Mouse (Mus musculus): Measurements from ENCODE around the gene Platr17. TPM values are rescaled to one million over a fixed set of nuclear protein-coding genes. Genes with fewer than 3 reads are reported as not detected.
A peak's percentile ranks its signal among the peaks of the same experiment; 100 is the strongest.

Gene Platr17
- polyA plus RNA-seq, 1 experiment from 2014 or later: 0.51 TPM

GRCm38 (mm10) chr17:33916294-33916693 lies 11.4 kb downstream of the Platr17 start:
- H3K4me3 ChIP-seq: peak overlapping the region; percentile 74
- 4% methylated on average over 16 of the region's 20 CpGs for WGBS (ENCODE audit: insufficient replicate concordance)
- ATAC-seq: no peak
- peak overlapping the region; percentile 87 for H3K27ac ChIP-seq
- no peaks in the 10 kb centered on the region for H3K27me3 ChIP-seq (replicated peaks)
- H3K9me3 ChIP-seq (replicated peaks): peaks cover 18% of the 10 kb centered on the region
- H3K4me1 ChIP-seq: peaks cover 66% of the 10 kb centered on the region
- H3K9ac ChIP-seq: peak overlapping the region; percentile 82
- peaks cover 59% of the 10 kb centered on the region for H3K36me3 ChIP-seq
- H3K4me2 ChIP-seq: peak overlapping the region; percentile 97

GRCm38 (mm10) chr17:33916847-33917655 lies 12.1 kb downstream of the Platr17 start:
- H3K4me1 ChIP-seq: peaks cover 70% of the 10 kb centered on the region
- WGBS (ENCODE audit: insufficient replicate concordance): 80% methylated on average over 31 of the region's 31 CpGs
- peak overlapping the region; percentile 97 for H3K4me2 ChIP-seq
- H3K9ac ChIP-seq: peak overlapping the region; percentile 82
- peaks cover 18% of the 10 kb centered on the region for H3K9me3 ChIP-seq (replicated peaks)
- no peaks in the 10 kb centered on the region for H3K27me3 ChIP-seq (replicated peaks)
- no peak for ATAC-seq
- H3K27ac ChIP-seq: peak overlapping the region; percentile 91
- peaks cover 51% of the 10 kb centered on the region for H3K36me3 ChIP-seq
- H3K4me3 ChIP-seq: peak overlapping the region; percentile 74

- Histone ChIP-seq H3K4me3 (peak overlapping the region; percentile 78; the same call in 1 of the 2 replicates), H3K9ac (no peak overlapping the region), H3K9me3 (replicated peaks) (peaks cover 18% of the 10 kb centered on the region), H3K27ac (peak overlapping the region; percentile 91), H3K4me1 (peaks cover 70% of the 10 kb centered on the region), H3K36me3 (peaks cover 44% of the 10 kb centered on the region), H3K27me3 (replicated peaks) (no peaks in the 10 kb centered on the region), H3K4me2 (peak overlapping the region; percentile 97)
- 82% methylated on average over 18 of the region's 18 CpGs for WGBS (ENCODE audit: insufficient replicate concordance)
- ATAC-seq: no peak
These were observed 12.8 kb downstream of the Platr17 start for GRCm38 (mm10) chr17:33917656-33918292.

GRCm38 (mm10) chr17:33918293-33919203 lies 13.6 kb downstream of the Platr17 start:
- peaks cover 67% of the 10 kb centered on the region for H3K4me1 ChIP-seq
- peak overlapping the region; percentile 84 for H3K9ac ChIP-seq
- H3K27ac ChIP-seq: peak overlapping the region; percentile 91
- H3K4me2 ChIP-seq: peak overlapping the region; percentile 97
- no peaks in the 10 kb centered on the region for H3K27me3 ChIP-seq (replicated peaks)
- peak overlapping the region; percentile 78 for H3K4me3 ChIP-seq
- WGBS (ENCODE audit: insufficient replicate concordance): 46% methylated on average over 37 of the region's 37 CpGs
- H3K9me3 ChIP-seq (replicated peaks): peaks cover 18% of the 10 kb centered on the region
- 0 out of 2 replicates have a peak, but pooled peaks have one; percentile 4 for ATAC-seq
- peaks cover 36% of the 10 kb centered on the region for H3K36me3 ChIP-seq

GRCm38 (mm10) chr17:33919351-33920281 lies 14.7 kb downstream of the Platr17 start:
- Histone ChIP-seq H3K4me3 (peak overlapping the region; percentile 78), H3K27me3 (replicated peaks) (no peaks in the 10 kb centered on the region), H3K9ac (peak overlapping the region; percentile 84), H3K4me2 (peak overlapping the region; percentile 97), H3K27ac (peak overlapping the region; percentile 91), H3K36me3 (peaks cover 26% of the 10 kb centered on the region), H3K9me3 (replicated peaks) (peaks cover 18% of the 10 kb centered on the region), H3K4me1 (peaks cover 68% of the 10 kb centered on the region)
- WGBS (ENCODE audit: insufficient replicate concordance): under 1% methylated on average over 52 of the region's 52 CpGs
- peak; percentile 76 for ATAC-seq

GRCm38 (mm10) chr17:33920282-33921097 lies 15.6 kb downstream of the Platr17 start:
- H3K4me1 ChIP-seq: peaks cover 68% of the 10 kb centered on the region
- peak overlapping the region; percentile 78 for H3K4me3 ChIP-seq
- H3K4me2 ChIP-seq: peak overlapping the region; percentile 97
- peaks cover 18% of the 10 kb centered on the region for H3K9me3 ChIP-seq (replicated peaks)
- ATAC-seq: peak; percentile 28
- H3K36me3 ChIP-seq: peaks cover 26% of the 10 kb centered on the region
- H3K9ac ChIP-seq: peak overlapping the region; percentile 84
- WGBS (ENCODE audit: insufficient replicate concordance): under 1% methylated on average over 36 of the region's 36 CpGs
- H3K27ac ChIP-seq: peak overlapping the region; percentile 91
- no peaks in the 10 kb centered on the region for H3K27me3 ChIP-seq (replicated peaks)

GRCm38 (mm10) chr17:33921361-33921760 lies 16.4 kb downstream of the Platr17 start:
- H3K4me3 ChIP-seq: no peak overlapping the region; the same call in 1 of the 2 replicates
- H3K4me1 ChIP-seq: peaks cover 76% of the 10 kb centered on the region

GRCm38 (mm10) chr17:33924577-33925283 lies 19.8 kb downstream of the Platr17 start:
- WGBS (ENCODE audit: insufficient replicate concordance): 69% methylated on average over 10 of the region's 10 CpGs
- Histone ChIP-seq H3K4me1 (peaks cover 64% of the 10 kb centered on the region), H3K9me3 (replicated peaks) (no peaks in the 10 kb centered on the region), H3K27ac (peak overlapping the region; percentile 70), H3K36me3 (peaks cover 30% of the 10 kb centered on the region), H3K27me3 (replicated peaks) (no peaks in the 10 kb centered on the region), H3K9ac (0 out of 2 replicates have a peak overlapping the region, but pooled peaks have one; percentile 24), H3K4me3 (no peak overlapping the region), H3K4me2 (peak overlapping the region; percentile 37)
- ATAC-seq: peak; percentile 35

More at GRCm38 (mm10) chr17:33921361-33921760, 16.4 kb downstream of the Platr17 start:
- peak overlapping the region; percentile 97; the same call in 1 of the 2 replicates for H3K4me2 ChIP-seq
- H3K27ac ChIP-seq: 0 out of 2 replicates have a peak overlapping the region, but pooled peaks have one; percentile 13
- H3K9me3 ChIP-seq (replicated peaks): peaks cover 18% of the 10 kb centered on the region
- H3K27me3 ChIP-seq (replicated peaks): no peaks in the 10 kb centered on the region
- ATAC-seq: no peak
- WGBS (ENCODE audit: insufficient replicate concordance): 76% methylated on average over 7 of the region's 7 CpGs
- H3K36me3 ChIP-seq: peaks cover 35% of the 10 kb centered on the region
- no peak overlapping the region; the same call in 1 of the 2 replicates for H3K9ac ChIP-seq

- no peaks in the 10 kb centered on the region for H3K9me3 ChIP-seq (replicated peaks)
- 84% methylated on average over 21 of the region's 21 CpGs for WGBS (ENCODE audit: insufficient replicate concordance)
These were observed 20.6 kb downstream of the Platr17 start for GRCm38 (mm10) chr17:33925406-33926116.

More at GRCm38 (mm10) chr17:33925406-33926116, 20.6 kb downstream of the Platr17 start:
- peaks cover 64% of the 10 kb centered on the region for H3K4me1 ChIP-seq
- H3K4me2 ChIP-seq: no peak overlapping the region
- no peaks in the 10 kb centered on the region for H3K27me3 ChIP-seq (replicated peaks)
- no peak overlapping the region for H3K9ac ChIP-seq
- peaks cover 30% of the 10 kb centered on the region for H3K36me3 ChIP-seq
- no peak for ATAC-seq
- peak overlapping the region; percentile 30; the same call in 1 of the 2 replicates for H3K27ac ChIP-seq
- 0 out of 2 replicates have a peak overlapping the region, but pooled peaks have one; percentile 3 for H3K4me3 ChIP-seq
